Mouse (Mus musculus): ENCODE results near the gene Pid1. TPM values are rescaled to one million over a fixed set of nuclear protein-coding genes. Genes with fewer than 3 reads are reported as not detected.
"Not testable (repeated sequence)": the region's sequence is repeated elsewhere in the genome, so short reads cannot be mapped to it uniquely, and the experiment has no call there.

Gene Pid1
- total RNA-seq, 1 experiment from 2014 or later = 21.2 TPM

- DNase-seq = peak; percentile 34
Measured at GRCm38 (mm10) chr1:84359611-84360500, 4.1 kb downstream of the Pid1 start.

GRCm38 (mm10) chr1:84357216-84357615, 6.8 kb downstream of the Pid1 start:
- DNase-seq = no peak

- DNase-seq = no peak
Measured at GRCm38 (mm10) chr1:84350262-84350661, 13.7 kb downstream of the Pid1 start.

- DNase-seq = no peak
Measured at GRCm38 (mm10) chr1:84347796-84348476, 16.0 kb downstream of the Pid1 start.

GRCm38 (mm10) chr1:84332797-84333196, 31.2 kb downstream of the Pid1 start:
- DNase-seq = not testable (repeated sequence)

DNA sequence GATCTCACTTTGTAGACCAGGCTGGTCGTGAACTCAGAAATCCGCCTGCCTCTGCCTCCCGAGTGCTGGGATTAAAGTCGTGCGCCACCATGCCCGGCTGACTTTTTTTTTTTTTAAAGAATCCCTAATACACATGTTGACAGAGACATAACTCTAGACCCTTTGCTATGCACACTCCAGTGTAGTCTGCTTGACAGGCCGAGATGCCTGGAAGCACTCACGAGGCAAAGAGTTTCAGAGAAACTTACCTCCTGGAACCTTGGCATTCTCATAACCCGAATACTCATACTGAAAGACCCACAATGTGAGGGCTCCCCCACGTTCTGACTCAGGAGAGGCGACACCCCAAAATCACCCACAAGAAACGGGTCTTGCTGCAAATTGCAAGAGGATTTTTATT, 32.1 kb downstream of the Pid1 start:
- not testable (repeated sequence) for DNase-seq

DNA sequence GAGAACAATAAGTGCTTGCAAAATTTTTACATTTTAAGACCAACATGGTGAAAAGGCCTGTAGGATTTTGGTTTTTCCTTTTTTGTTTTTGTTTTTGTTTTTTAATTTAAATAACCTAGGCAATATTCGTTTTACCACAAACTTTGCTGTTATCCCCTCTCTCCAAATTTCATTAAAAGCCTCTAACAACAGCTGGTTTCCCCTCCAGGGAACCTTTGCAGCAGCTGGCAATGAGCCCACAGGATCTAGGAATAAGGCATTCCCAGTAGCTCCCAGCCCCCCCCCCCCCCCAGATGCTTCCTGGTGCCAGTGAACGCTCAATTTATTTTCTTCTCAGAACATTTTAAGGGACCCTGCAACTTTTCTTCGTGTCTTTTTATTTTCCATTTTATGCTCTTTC, 38.7 kb downstream of the Pid1 start:
- DNase-seq = no peak

- no peak for DNase-seq
Measured at GRCm38 (mm10) chr1:84321327-84321726, 42.7 kb downstream of the Pid1 start.

DNA sequence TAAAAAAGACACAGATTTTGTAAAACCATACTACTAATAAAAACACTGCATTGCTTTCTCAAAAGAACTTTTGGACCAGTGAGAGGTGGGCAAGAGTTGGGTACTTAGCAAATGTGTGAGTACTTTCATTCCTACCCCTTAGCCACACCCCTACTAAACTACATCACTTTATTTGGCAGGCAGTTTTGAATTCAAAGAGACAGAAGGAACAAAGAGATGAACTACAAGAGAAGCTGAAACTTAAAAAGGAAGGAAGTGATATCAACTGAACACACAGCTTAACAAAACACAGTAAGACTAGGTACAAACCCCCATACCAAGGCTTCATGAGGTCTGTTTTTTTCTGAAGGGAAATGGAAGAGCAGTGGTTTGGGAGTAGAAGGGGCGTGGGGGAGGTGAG, 45.4 kb downstream of the Pid1 start:
- no peak for DNase-seq

- DNase-seq = no peak
Measured at GRCm38 (mm10) chr1:84317827-84318226, 46.2 kb downstream of the Pid1 start.

GRCm38 (mm10) chr1:84309966-84310460, 54.0 kb downstream of the Pid1 start:
- no peak for DNase-seq

DNA sequence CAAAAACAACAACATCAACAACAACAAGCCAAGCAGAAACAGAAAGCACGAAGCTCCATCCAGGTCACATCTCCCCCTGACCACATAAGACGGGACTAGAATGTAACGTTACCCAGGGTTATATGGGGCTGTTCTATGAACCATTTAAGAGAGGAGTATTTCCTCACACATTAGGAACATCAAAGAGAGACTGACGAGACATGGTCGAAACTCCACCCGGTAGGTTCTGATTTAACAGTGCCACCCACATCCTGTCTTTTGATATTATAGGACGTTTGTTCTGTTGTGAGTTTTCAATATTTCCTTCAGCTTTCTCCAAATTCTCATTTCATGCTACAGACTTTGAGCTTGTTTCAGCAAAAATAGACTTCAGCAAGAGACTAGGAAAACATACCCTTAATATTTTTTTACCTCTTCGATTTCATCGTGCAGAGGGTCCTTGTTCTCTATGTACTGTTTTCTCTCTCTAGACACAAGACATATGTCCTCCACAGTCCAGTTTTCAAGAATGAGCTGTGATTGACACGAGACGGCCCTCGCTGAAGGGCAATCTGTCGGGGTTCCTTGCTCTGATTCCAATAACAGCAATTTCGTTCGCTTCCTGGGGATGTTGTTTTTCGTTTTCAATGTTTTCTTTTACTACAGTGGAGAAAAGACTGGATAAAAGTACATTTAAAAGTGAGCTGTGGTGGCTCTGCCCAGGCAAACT, 58.1 kb downstream of the Pid1 start:
- no peak for DNase-seq

DNA sequence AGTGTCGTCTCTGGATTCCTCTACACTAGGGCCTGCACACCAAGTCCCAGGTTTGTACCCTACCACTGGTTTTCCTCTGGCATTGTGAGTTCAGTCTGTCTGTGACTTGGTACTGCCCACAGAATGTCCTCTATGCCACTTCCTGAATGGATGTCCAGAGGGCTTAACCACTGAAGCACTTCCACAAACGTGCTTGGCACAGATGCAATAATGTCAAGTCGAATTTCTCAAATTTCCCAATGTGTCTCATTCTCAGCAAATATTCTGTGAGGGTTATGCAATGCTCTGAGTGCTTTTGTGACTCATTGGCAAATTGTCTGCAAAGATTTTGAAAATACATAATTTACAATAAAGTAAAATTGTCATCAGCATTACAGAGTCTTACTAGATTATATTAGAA, 61.2 kb downstream of the Pid1 start:
- no peak for DNase-seq

- no peak for DNase-seq
Measured at GRCm38 (mm10) chr1:84299719-84300118, 64.3 kb downstream of the Pid1 start.

DNA sequence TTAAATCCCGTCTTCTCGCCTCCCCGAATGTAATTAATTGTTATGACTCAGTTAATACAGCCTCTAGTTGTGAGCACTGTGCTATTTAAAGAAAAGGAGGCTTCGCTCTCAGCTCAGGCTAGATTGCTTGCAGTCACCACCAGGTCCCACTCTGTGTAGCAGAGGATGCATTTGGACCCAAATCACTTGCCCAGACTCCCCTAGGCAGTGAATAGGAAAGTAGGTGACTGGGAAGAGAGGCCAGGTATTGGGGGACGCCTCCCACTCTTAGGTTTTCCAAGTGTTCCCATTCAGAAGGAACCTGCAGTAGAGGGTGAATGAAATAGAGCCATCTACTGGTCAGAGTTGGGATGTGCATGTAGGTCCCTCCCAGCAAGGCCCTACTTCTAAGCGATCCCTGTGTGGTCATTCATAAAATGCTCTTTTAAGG, 77.3 kb downstream of the Pid1 start:
- DNase-seq = no peak

GRCm38 (mm10) chr1:84285620-84286019, 78.4 kb downstream of the Pid1 start:
- no peak for DNase-seq

- peak; percentile 74 for DNase-seq
Measured at GRCm38 (mm10) chr1:84284293-84285068, 79.5 kb downstream of the Pid1 start.

- DNase-seq = no peak
Measured at GRCm38 (mm10) chr1:84283119-84283518, 80.9 kb downstream of the Pid1 start.

DNA sequence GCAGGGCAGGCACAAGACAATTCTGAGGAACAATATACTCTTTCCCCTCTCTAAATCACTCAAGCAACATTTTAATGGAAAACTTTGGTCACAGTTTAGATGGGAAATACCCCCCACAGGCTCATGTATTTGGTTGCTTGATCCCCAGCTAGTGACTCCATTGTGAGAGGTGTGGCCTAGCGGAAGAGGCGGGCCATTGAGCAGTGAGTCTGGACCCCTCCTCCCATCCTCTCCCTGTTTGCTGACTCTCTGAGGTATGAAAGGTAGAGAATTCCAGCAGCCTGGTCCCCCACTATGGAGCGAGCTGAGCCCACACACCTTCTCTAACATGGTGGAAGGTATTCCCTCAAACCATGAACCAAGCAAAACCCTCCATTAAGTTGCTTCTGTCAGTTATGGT, 83.8 kb downstream of the Pid1 start:
- no peak for DNase-seq

GRCm38 (mm10) chr1:84278359-84279255, 85.4 kb downstream of the Pid1 start:
- no peak for DNase-seq

DNA sequence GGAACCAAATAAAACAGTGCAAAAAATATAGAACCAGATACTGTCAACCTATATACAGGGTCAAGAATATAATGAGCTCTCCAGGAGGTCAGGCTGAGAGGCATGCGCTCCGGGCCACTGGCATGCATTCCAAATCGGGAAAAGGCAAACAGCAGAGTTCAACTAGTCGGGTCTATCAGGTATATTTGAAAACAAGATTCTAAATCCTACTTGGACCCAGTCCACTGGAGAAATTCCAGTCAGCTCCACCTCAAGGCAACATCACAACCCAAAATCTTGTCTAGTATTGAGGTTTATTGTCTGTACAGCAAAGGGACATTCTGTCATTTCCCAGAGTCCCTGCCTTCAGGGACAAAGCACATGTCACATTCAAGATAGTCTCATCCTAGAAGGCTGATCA, 91.0 kb downstream of the Pid1 start:
- no peak for DNase-seq
